Mouse (Mus musculus): ENCODE results near the gene Ptprj. TPM values are rescaled to one million over a fixed set of nuclear protein-coding genes. Genes with fewer than 3 reads are reported as not detected.
A peak's percentile ranks its signal among the peaks of the same experiment; 100 is the strongest.
"Not testable (repeated sequence)": the region's sequence is repeated elsewhere in the genome, so short reads cannot be mapped to it uniquely, and the experiment has no call there.

Gene Ptprj
- polyA plus RNA-seq, 1 experiment from 2014 or later: 2.8 TPM

DNA sequence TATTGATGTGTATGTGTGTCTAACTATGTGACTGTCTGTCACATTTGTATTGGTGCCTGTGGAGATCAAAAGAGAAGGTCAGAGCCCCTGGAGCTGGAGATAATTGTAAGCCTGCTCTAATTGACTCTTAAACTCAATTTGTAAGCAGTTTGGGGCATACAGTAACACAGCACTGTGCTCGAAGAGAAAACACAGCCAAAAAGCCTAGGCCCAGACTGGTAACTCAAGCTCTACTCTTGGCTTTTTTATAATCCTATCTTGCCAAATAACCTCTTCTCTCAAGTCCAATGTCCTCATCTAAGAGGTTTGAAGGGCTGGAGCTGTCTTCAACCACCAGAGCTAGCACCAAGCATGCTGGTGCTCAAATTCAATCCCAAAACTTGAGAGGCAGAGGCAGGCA, 3.5 kb downstream of the Ptprj start:
- Histone ChIP-seq H3K9me3 (no peaks in the 10 kb centered on the region), H3K4me2 (no peak overlapping the region), H3K27me3 (no peaks in the 10 kb centered on the region; the same call in 1 of the 2 replicates), H3K9ac (no peak overlapping the region), H3K27ac (no peak overlapping the region), H3K4me3 (no peak overlapping the region), H3K4me1 (peaks cover 18% of the 10 kb centered on the region), H3K36me3 (no peaks in the 10 kb centered on the region)
- ATAC-seq (ENCODE audit: insufficient number of reproducible peaks, insufficient read depth, low FRiP score, low TSS enrichment, low read depth): no peak
- 18% methylated on average over 1 of the region's 1 CpGs for WGBS

- H3K9ac ChIP-seq: no peak overlapping the region
- whole genome bisulfite sequencing: 82% methylated on average over 6 of the region's 6 CpGs
- ATAC-seq (ENCODE audit: insufficient number of reproducible peaks, insufficient read depth, low FRiP score, low TSS enrichment, low read depth): no peak
- no peaks in the 10 kb centered on the region for H3K27me3 ChIP-seq
- no peaks in the 10 kb centered on the region for H3K9me3 ChIP-seq
- no peaks in the 10 kb centered on the region for H3K36me3 ChIP-seq
- peaks cover 18% of the 10 kb centered on the region for H3K4me1 ChIP-seq
- H3K27ac ChIP-seq: no peak overlapping the region
- no peak overlapping the region for H3K4me2 ChIP-seq
- no peak overlapping the region for H3K4me3 ChIP-seq
Measured at GRCm38 (mm10) chr2:90576411-90576810, 4.0 kb downstream of the Ptprj start.

DNA sequence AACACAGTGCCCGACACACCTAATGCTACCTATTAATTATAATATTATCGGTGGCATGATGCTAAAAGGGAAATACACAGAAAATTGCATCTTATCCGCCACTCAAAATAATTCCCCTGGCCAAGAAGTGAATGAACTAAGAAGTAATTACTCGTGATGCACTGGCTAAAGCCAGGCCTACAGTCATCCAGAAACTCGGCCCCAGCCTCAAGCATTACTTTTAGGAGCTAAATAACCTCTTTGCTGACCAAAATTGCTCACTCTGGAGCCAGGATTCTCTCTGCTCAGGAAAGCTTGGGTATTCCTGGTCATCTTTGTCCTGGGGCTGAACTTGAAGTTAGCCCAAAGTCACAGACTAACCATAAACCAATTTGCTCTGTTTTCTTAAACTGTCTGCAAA, 4.7 kb downstream of the Ptprj start:
- H3K27me3 ChIP-seq: no peaks in the 10 kb centered on the region

GRCm38 (mm10) chr2:90575116-90575515, 5.3 kb downstream of the Ptprj start:
- ATAC-seq (ENCODE audit: insufficient number of reproducible peaks, insufficient read depth, low FRiP score, low TSS enrichment, low read depth): no peak
- 58% methylated on average over 3 of the region's 3 CpGs for WGBS
- H3K9ac ChIP-seq: no peak overlapping the region
- H3K36me3 ChIP-seq: no peaks in the 10 kb centered on the region
- H3K4me2 ChIP-seq: no peak overlapping the region
- H3K27ac ChIP-seq: no peak overlapping the region
- no peaks in the 10 kb centered on the region for H3K27me3 ChIP-seq
- H3K9me3 ChIP-seq: no peaks in the 10 kb centered on the region
- H3K4me3 ChIP-seq: no peak overlapping the region
- H3K4me1 ChIP-seq: peaks cover 10% of the 10 kb centered on the region

More for the DNA sequence above, 4.7 kb downstream of the Ptprj start:
- Histone ChIP-seq H3K36me3 (no peaks in the 10 kb centered on the region), H3K9ac (no peak overlapping the region), H3K4me2 (no peak overlapping the region), H3K4me1 (peaks cover 12% of the 10 kb centered on the region), H3K9me3 (no peaks in the 10 kb centered on the region), H3K4me3 (no peak overlapping the region), H3K27ac (no peak overlapping the region)
- 69% methylated on average over 5 of the region's 5 CpGs for WGBS
- no peak for ATAC-seq (ENCODE audit: insufficient number of reproducible peaks, insufficient read depth, low FRiP score, low TSS enrichment, low read depth)

DNA sequence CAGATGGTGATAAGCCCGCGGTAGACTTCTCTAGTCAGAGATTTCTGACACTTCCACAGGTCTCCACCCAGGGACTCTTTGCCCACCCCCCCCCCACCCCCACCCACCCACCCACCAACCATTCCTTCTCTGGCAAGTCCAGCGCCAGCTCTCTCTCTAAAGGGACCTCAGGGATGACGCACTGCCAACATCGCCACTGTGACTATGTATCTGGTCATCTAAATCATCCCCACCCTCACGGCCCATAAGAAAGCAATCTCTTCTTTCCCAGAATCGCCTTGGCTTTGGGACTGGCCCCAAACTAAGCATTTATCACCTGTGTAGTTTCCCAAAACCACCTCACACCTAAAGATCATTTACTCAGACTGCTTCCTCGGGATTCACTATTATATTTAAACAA, 5.9 kb downstream of the Ptprj start:
- no peak overlapping the region for H3K27ac ChIP-seq
- H3K9ac ChIP-seq: no peak overlapping the region
- H3K27me3 ChIP-seq: no peaks in the 10 kb centered on the region
- peak overlapping the region; percentile 52 for H3K4me2 ChIP-seq
- H3K4me1 ChIP-seq: peaks cover 10% of the 10 kb centered on the region
- no peaks in the 10 kb centered on the region for H3K36me3 ChIP-seq
- H3K9me3 ChIP-seq: no peaks in the 10 kb centered on the region
- ATAC-seq (ENCODE audit: insufficient number of reproducible peaks, insufficient read depth, low FRiP score, low TSS enrichment, low read depth): no peak
- 63% methylated on average over 8 of the region's 8 CpGs for whole genome bisulfite sequencing
- peak overlapping the region; percentile 25; the same call in 1 of the 2 replicates for H3K4me3 ChIP-seq

DNA sequence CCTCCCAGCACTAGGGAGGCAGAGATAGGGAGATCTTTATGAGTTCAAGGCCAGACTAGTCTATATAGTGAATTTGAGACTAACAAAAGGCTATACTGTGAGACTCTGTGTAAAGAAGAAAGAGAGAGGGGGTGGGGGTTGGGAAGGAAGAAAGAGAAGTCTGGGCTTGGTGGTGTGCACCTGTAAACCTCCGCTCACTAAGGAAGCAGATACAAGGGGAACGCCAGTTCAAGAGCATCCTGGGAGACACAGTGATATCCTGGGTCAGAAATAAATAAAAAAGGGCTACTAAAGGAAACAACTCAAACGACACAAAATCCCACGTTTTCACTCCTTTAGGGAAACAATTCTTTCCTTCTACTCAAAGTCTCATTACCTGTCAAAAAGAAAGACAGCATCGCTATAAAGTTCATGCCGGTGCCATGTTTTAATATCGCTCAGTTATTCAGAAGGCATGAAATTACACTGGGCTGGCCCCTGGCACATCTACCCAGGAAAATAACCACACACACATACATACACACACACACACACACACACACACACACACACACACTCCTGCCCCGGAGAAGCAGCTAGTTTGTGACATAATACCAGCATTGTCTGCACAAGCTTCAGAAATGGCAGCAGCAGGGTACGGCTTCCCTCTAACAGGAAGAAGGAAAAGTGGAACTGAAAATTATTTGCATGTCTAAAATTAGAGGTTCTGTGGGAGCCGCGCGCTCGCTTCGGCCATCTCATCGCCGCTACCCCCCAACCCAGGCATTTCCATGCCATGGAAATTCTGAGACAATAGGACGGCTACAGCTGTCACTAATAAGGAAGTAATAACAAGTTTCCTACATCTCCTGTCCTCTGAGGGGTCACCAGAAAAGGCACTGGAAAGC, 6.6 kb downstream of the Ptprj start:
- H3K9ac ChIP-seq: 0 out of 2 replicates have a peak overlapping the region, but pooled peaks have one; percentile 27
- peak overlapping the region; percentile 25; the same call in 1 of the 2 replicates for H3K4me3 ChIP-seq
- H3K9me3 ChIP-seq: no peaks in the 10 kb centered on the region
- no peak for ATAC-seq (ENCODE audit: insufficient number of reproducible peaks, insufficient read depth, low FRiP score, low TSS enrichment, low read depth)
- WGBS: 49% methylated on average over 17 of the region's 17 CpGs
- H3K36me3 ChIP-seq: no peaks in the 10 kb centered on the region
- no peaks in the 10 kb centered on the region for H3K27me3 ChIP-seq
- no peak overlapping the region for H3K27ac ChIP-seq
- peaks cover 10% of the 10 kb centered on the region for H3K4me1 ChIP-seq
- peak overlapping the region; percentile 52 for H3K4me2 ChIP-seq

GRCm38 (mm10) chr2:90572126-90572525, 8.3 kb downstream of the Ptprj start:
- H3K4me2 ChIP-seq: no peak overlapping the region
- no peak for ATAC-seq (ENCODE audit: insufficient number of reproducible peaks, insufficient read depth, low FRiP score, low TSS enrichment, low read depth)
- H3K36me3 ChIP-seq: no peaks in the 10 kb centered on the region
- 50% methylated on average over 5 of the region's 5 CpGs for WGBS
- no peak overlapping the region for H3K27ac ChIP-seq
- H3K27me3 ChIP-seq: no peaks in the 10 kb centered on the region
- H3K9me3 ChIP-seq: no peaks in the 10 kb centered on the region
- H3K4me3 ChIP-seq: no peak overlapping the region
- H3K4me1 ChIP-seq: peaks cover 8% of the 10 kb centered on the region
- H3K9ac ChIP-seq: no peak overlapping the region

DNA sequence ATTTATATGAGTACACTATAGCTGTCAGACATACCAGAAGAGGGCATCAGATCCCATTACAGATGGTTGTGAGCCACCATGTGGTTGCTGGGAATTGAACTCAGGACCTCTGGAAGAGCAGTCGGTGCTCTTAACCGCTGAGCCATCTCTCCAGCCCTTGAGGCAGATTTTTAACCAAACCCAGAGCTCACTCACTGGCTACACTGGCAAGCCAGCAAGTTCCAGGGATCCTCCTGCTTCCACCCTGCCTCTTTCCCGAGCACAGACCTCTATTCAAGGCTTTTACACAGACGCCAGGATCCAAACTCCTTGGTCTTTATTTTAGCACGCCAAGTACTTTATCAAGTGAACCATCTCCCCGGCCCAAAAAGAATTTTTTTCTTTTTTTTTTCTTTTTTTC, 9.0 kb downstream of the Ptprj start:
- H3K27ac ChIP-seq; H3K27me3 ChIP-seq; H3K4me2 ChIP-seq; H3K4me3 ChIP-seq; H3K36me3 ChIP-seq; H3K9ac ChIP-seq; H3K9me3 ChIP-seq; ATAC-seq (ENCODE audit: insufficient number of reproducible peaks, insufficient read depth, low FRiP score, low TSS enrichment, low read depth): not testable (repeated sequence)
- 80% methylated on average over 6 of the region's 6 CpGs for WGBS
- H3K4me1 ChIP-seq: peaks cover 12% of the 10 kb centered on the region

DNA sequence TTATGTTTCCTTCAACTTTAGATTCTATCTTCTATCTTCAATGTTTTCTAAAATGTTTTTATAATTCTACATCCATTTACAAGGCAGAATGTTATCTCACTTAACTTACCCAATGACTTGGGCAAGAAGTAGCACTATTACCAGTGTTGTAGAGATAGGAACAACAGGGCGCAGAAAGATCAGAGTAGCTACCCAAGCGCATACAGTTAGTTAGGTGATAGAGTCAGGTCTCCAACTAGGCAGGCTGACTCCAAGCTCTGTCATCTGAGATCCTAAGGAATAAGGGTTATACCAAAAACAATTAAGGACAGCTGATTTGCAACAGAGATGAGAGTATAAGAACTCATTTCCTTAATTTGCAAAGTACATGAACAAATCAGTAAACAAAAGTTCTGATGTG, 9.6 kb downstream of the Ptprj start:
- Histone ChIP-seq H3K4me2 (no peak overlapping the region), H3K9ac (no peak overlapping the region), H3K4me1 (peaks cover 18% of the 10 kb centered on the region), H3K4me3 (no peak overlapping the region), H3K9me3 (no peaks in the 10 kb centered on the region), H3K36me3 (no peaks in the 10 kb centered on the region), H3K27ac (no peak overlapping the region), H3K27me3 (no peaks in the 10 kb centered on the region)
- 98% methylated on average over 2 of the region's 2 CpGs for WGBS
- no peak for ATAC-seq (ENCODE audit: insufficient number of reproducible peaks, insufficient read depth, low FRiP score, low TSS enrichment, low read depth)

DNA sequence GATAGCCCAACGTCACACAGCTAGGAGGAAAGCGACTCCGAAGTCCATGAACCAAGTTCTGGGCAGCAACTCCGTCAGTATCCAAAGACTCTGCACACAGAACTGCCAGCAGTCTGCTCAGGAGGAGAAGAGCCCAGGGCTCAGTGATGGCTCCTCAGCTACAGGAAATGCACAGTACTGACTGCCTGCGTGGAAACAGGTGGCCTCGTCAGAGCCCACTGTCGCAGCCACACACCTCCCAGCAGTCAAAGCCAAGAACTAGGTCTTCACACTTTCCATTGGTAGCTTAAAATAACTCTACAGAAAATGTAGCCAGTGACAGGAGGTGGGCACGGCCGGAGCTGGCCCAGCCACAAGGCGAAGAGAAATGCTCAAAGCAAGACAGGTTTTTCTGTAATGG, 10.2 kb downstream of the Ptprj start:
- 88% methylated on average over 10 of the region's 10 CpGs for WGBS
- no peak for ATAC-seq (ENCODE audit: insufficient number of reproducible peaks, insufficient read depth, low FRiP score, low TSS enrichment, low read depth)
- Histone ChIP-seq H3K4me2 (no peak overlapping the region), H3K4me3 (no peak overlapping the region), H3K36me3 (no peaks in the 10 kb centered on the region), H3K4me1 (peaks cover 24% of the 10 kb centered on the region), H3K9me3 (no peaks in the 10 kb centered on the region), H3K27ac (no peak overlapping the region), H3K27me3 (no peaks in the 10 kb centered on the region), H3K9ac (no peak overlapping the region)

- Histone ChIP-seq H3K4me1 (peaks cover 27% of the 10 kb centered on the region), H3K27me3 (no peaks in the 10 kb centered on the region), H3K36me3 (no peaks in the 10 kb centered on the region), H3K4me3 (no peak overlapping the region), H3K9me3 (no peaks in the 10 kb centered on the region), H3K27ac (no peak overlapping the region), H3K4me2 (no peak overlapping the region), H3K9ac (no peak overlapping the region)
- whole genome bisulfite sequencing: 81% methylated on average over 7 of the region's 7 CpGs
- no peak for ATAC-seq (ENCODE audit: insufficient number of reproducible peaks, insufficient read depth, low FRiP score, low TSS enrichment, low read depth)
Measured at GRCm38 (mm10) chr2:90568961-90569481, 11.4 kb downstream of the Ptprj start.

- no peak overlapping the region for H3K9ac ChIP-seq
- no peak overlapping the region for H3K4me3 ChIP-seq
- no peaks in the 10 kb centered on the region for H3K27me3 ChIP-seq
- no peaks in the 10 kb centered on the region for H3K36me3 ChIP-seq
- no peak overlapping the region for H3K27ac ChIP-seq
- ATAC-seq (ENCODE audit: insufficient number of reproducible peaks, insufficient read depth, low FRiP score, low TSS enrichment, low read depth): no peak
- H3K9me3 ChIP-seq: no peaks in the 10 kb centered on the region
- whole genome bisulfite sequencing: 86% methylated on average over 7 of the region's 7 CpGs
- no peak overlapping the region for H3K4me2 ChIP-seq
- peaks cover 23% of the 10 kb centered on the region for H3K4me1 ChIP-seq
Measured at GRCm38 (mm10) chr2:90568091-90568490, 12.4 kb downstream of the Ptprj start.

Measured in embryonic facial prominence, embryonic 13.5 days (tissue).